Mouse (Mus musculus) left cerebral cortex, postnatal 25 days (tissue): Measurements from ENCODE around the gene Nomo1. TPM values are rescaled to one million over a fixed set of nuclear protein-coding genes. Genes with fewer than 3 reads are reported as not detected.

ENCODE experiments used
- DNase-seq, 2 experiments: peaks; one replicate each; pipeline ENCODE4 v3.0.0; 2022; ENCODE audit warnings: low spot score in 2 of 2, mixed read lengths in 1 of 2
- intact Hi-C: fragments of 180-260 bp; cut with DNase I; formaldehyde crosslinking; loops from one replicate; pipeline ENCODE4 v1.15.1; 2025
- total RNA-seq, 2 experiments: library from RNA; stranded (reverse); gene quantifications; 2 replicates each; pipeline ENCODE4 v1.2.3; 2021

Nomo1 gene
- total RNA-seq, 2 experiments from 2014 or later, result 107 to 108 TPM

DNA sequence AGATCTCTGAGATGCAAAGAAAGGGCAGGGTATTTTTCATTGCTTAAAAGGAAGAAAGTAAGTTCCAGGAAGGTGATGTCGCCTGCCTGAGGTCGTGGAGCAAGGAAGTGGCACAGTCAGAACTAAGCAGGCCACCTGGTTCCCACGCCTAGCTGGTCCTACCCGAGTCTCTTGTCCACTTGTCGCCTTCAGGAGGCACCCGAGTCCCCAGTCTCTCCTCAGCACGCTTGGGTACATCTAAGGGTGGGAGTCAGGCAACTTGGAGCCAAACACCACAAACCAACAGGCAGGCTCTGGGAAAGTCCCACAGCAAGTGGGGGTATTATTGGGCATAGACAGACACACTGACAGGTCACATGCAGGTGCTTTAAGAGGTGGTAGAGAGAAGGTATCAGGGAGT, 97.2 kb downstream of the Nomo1 start:
- intact Hi-C loops, result no loop called here

GRCm38 (mm10) chr7:46131266-46131665, 97.8 kb downstream of the Nomo1 start:
- peak; percentile 34 to 83 for DNase-seq
- intact Hi-C loops, result no loop called here

More for the DNA sequence above, 97.2 kb downstream of the Nomo1 start:
- DNase-seq, result no peak

GRCm38 (mm10) chr7:46131806-46132205, 98.3 kb downstream of the Nomo1 start:
- peak; percentile 25 to 73 for DNase-seq
- intact Hi-C loops, result no loop called here

DNA sequence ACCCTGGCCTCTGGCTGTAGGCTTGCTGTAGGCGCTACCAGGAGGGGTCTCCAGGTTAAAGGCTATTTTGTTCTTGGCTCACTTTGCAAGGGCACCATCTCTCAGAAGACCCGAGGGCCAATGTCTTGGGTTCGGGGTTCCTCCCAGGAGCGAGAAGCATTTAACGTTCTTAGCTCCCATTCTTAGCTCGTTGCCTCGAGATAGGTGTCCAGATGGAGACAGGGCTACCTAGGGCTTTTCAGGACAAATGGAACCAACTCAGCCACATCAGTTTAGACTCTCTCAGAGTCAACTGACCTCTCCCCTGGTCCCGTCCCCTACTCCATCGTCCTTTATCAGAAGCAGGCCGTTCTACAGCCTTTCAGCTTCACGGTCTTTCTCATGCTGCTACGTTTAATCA, 98.7 kb downstream of the Nomo1 start:
- intact Hi-C loops, result no loop called here

More for the DNA sequence above, 98.7 kb downstream of the Nomo1 start:
- DNase-seq, result no peak

Other genes starting within 250 kb of the Nomo1 start
- 100 to 1,000 TPM; 220 to 235 TPM for gene Lmtk3, start 250.0 kb upstream of the Nomo1 start, total RNA-seq
- 10 to 100 TPM in 1 of 2 experiments, 1 to 10 TPM in 1; 8.6 to 12.4 TPM for gene Sult2b1, start 249.0 kb upstream of the Nomo1 start, total RNA-seq
- 100 to 1,000 TPM; 204 to 210 TPM for gene Cyth2, start 219.1 kb upstream of the Nomo1 start, total RNA-seq
- gene Kcnj14, start 208.9 kb upstream of the Nomo1 start, total RNA-seq, result 1 to 10 TPM; 2.6 to 2.7 TPM
- 10 to 100 TPM; 21.0 to 23.2 TPM for gene Grwd1, start 202.8 kb upstream of the Nomo1 start, total RNA-seq
- gene Kdelr1, start 160.9 kb upstream of the Nomo1 start, total RNA-seq, result 10 to 100 TPM; 81.2 to 84.0 TPM
- gene Grin2d, start 155.3 kb upstream of the Nomo1 start, total RNA-seq, result 10 to 100 TPM; 10.9 TPM
- not detected for gene Syngr4, start 137.0 kb upstream of the Nomo1 start, total RNA-seq
- 10 to 100 TPM; 17.6 to 20.1 TPM for gene Tmem143, start 136.8 kb upstream of the Nomo1 start, total RNA-seq
- gene Emp3, start 112.3 kb upstream of the Nomo1 start, total RNA-seq, result 1 to 10 TPM; 6.6 to 7.2 TPM
- 1 to 10 TPM; 1.6 to 2.9 TPM for gene Ccdc114, start 109.6 kb upstream of the Nomo1 start, total RNA-seq
- gene Abcc6, start 3.4 kb upstream of the Nomo1 start, total RNA-seq, result 1 to 10 TPM; 2.6 to 3.1 TPM
- gene Kcnj11, start 67.1 kb downstream of the Nomo1 start, total RNA-seq, result 10 to 100 TPM; 32.4 to 36.1 TPM
- 10 to 100 TPM; 28.2 to 33.1 TPM for gene Abcc8, start 146.3 kb downstream of the Nomo1 start, total RNA-seq
- not detected for gene Ush1c, start 204.8 kb downstream of the Nomo1 start, total RNA-seq
- under 1 TPM; 0.11 to 0.21 TPM for gene Otog, start 207.3 kb downstream of the Nomo1 start, total RNA-seq